Mouse (Mus musculus) brown adipose tissue, adult 24 weeks (tissue): ENCODE measurements around the gene Ffar2. TPM values are rescaled to one million over a fixed set of nuclear protein-coding genes. Genes with fewer than 3 reads are reported as not detected.

Source experiments
- H3K27ac ChIP-seq: fragments of 200-500 bp; replicated peaks from 2 replicates; pipeline ENCODE4 v1.5.1; 2012; ENCODE audit warnings: low read depth, mild to moderate bottlenecking, low read length
- H3K4me1 ChIP-seq: fragments of 200-500 bp; 2 replicates; pipeline ENCODE4 v1.6.1; 2012; ENCODE audit warnings: low read length, mixed read lengths; ENCODE audit not compliant: control insufficient read depth, insufficient read depth, insufficient read length
- H3K4me3 ChIP-seq: fragments of 200-500 bp; 2 replicates; pipeline ENCODE4 v1.5.1; 2012; ENCODE audit warnings: low read depth, mild to moderate bottlenecking, low read length, moderate library complexity; ENCODE audit not compliant: insufficient read depth
- polyA plus RNA-seq: library from polyadenylated mRNA; stranded (reverse); fragments of >200 nt; gene quantifications from 2 replicates; pipeline ENCODE4 v1.2.4, GENCODE M21; 2012; ENCODE audit not compliant: missing spikeins, insufficient read depth, insufficient read length

The Ffar2 gene
- 4.8 and 7.4 TPM in 2 replicates for polyA plus RNA-seq

GRCm38 (mm10) chr7:30823675-30824074, at the start of gene Ffar2:
TSS of gene Ffar2 (minus strand) at chr7:30823775.
- H3K4me1 ChIP-seq, result peaks cover 3% of the 10 kb centered on the region
- no peak within 1 kb of the TSS for H3K4me3 ChIP-seq
- H3K27ac ChIP-seq, result no peak within 1 kb of the TSS

- Histone ChIP-seq H3K4me3 (no peak overlapping the region), H3K4me1 (no peaks in the 10 kb centered on the region), H3K27ac (no peak overlapping the region)
These were observed 49.5 kb upstream of the Ffar2 start for GRCm38 (mm10) chr7:30873083-30873482.

- Histone ChIP-seq H3K27ac (no peak overlapping the region), H3K4me3 (no peak overlapping the region), H3K4me1 (no peaks in the 10 kb centered on the region; the same call in 1 of the 2 replicates)
These were observed 39.8 kb upstream of the Ffar2 start for GRCm38 (mm10) chr7:30863386-30863785.

GRCm38 (mm10) chr7:30861464-30861863, 37.9 kb upstream of the Ffar2 start, which contains the start of gene Ffar1:
TSS of gene Ffar1 (minus strand) at chr7:30861564.
- no peaks in the 10 kb centered on the region; the same call in 1 of the 2 replicates for H3K4me1 ChIP-seq
- H3K27ac ChIP-seq, result no peak within 1 kb of the TSS
- H3K4me3 ChIP-seq, result no peak within 1 kb of the TSS

- H3K4me1 ChIP-seq, result no peaks in the 10 kb centered on the region; the same call in 1 of the 2 replicates
- no peak overlapping the region for H3K4me3 ChIP-seq
- H3K27ac ChIP-seq, result no peak overlapping the region
These were observed 36.2 kb upstream of the Ffar2 start for GRCm38 (mm10) chr7:30859635-30860402.

- no peak overlapping the region for H3K4me3 ChIP-seq
- H3K27ac ChIP-seq, result no peak overlapping the region
- H3K4me1 ChIP-seq, result no peaks in the 10 kb centered on the region; the same call in 1 of the 2 replicates
These were observed 35.7 kb upstream of the Ffar2 start for GRCm38 (mm10) chr7:30859290-30859634.

- H3K4me3 ChIP-seq, result no peak overlapping the region
- H3K27ac ChIP-seq, result no peak overlapping the region
- H3K4me1 ChIP-seq, result no peaks in the 10 kb centered on the region; the same call in 1 of the 2 replicates
These were observed 34.2 kb upstream of the Ffar2 start for GRCm38 (mm10) chr7:30857746-30858145.

- H3K27ac ChIP-seq, result no peak within 1 kb of the TSS
- no peak within 1 kb of the TSS for H3K4me3 ChIP-seq
- H3K4me1 ChIP-seq, result no peaks in the 10 kb centered on the region; the same call in 1 of the 2 replicates
These were observed 32.5 kb upstream of the Ffar2 start, which contains the start of gene Ffar3 for GRCm38 (mm10) chr7:30856078-30856477. TSS of gene Ffar3 (minus strand) at chr7:30856178.

GRCm38 (mm10) chr7:30851421-30851820, 27.8 kb upstream of the Ffar2 start:
- Histone ChIP-seq H3K27ac (no peak overlapping the region), H3K4me1 (no peaks in the 10 kb centered on the region), H3K4me3 (no peak overlapping the region)

GRCm38 (mm10) chr7:30847934-30848333, 24.4 kb upstream of the Ffar2 start:
- Histone ChIP-seq H3K27ac (no peak overlapping the region), H3K4me3 (no peak overlapping the region), H3K4me1 (no peaks in the 10 kb centered on the region)

- Histone ChIP-seq H3K4me1 (no peaks in the 10 kb centered on the region), H3K27ac (no peak overlapping the region), H3K4me3 (no peak overlapping the region)
These were observed 23.8 kb upstream of the Ffar2 start for GRCm38 (mm10) chr7:30847386-30847785.

- Histone ChIP-seq H3K4me3 (no peak overlapping the region), H3K27ac (no peak overlapping the region), H3K4me1 (no peaks in the 10 kb centered on the region)
These were observed 23.0 kb upstream of the Ffar2 start for GRCm38 (mm10) chr7:30846505-30847053.

- Histone ChIP-seq H3K4me1 (no peaks in the 10 kb centered on the region), H3K4me3 (no peak overlapping the region), H3K27ac (no peak overlapping the region)
These were observed 21.2 kb upstream of the Ffar2 start for GRCm38 (mm10) chr7:30844676-30845297.

- Histone ChIP-seq H3K27ac (no peak overlapping the region), H3K4me3 (no peak overlapping the region), H3K4me1 (no peaks in the 10 kb centered on the region)
These were observed 18.5 kb upstream of the Ffar2 start for GRCm38 (mm10) chr7:30842092-30842491.

- Histone ChIP-seq H3K27ac (no peak overlapping the region), H3K4me1 (no peaks in the 10 kb centered on the region), H3K4me3 (no peak overlapping the region)
These were observed 17.8 kb upstream of the Ffar2 start for GRCm38 (mm10) chr7:30841379-30841778.
